Mouse (Mus musculus): ENCODE results near the gene Slc24a2. TPM values are rescaled to one million over a fixed set of nuclear protein-coding genes. Genes with fewer than 3 reads are reported as not detected.
A peak's percentile ranks its signal among the peaks of the same experiment; 100 is the strongest.

The Slc24a2 gene
- total RNA-seq, 2 experiments from 2014 or later = 368 to 419 TPM

GRCm38 (mm10) chr4:87052881-87053280 lies 177.4 kb downstream of the Slc24a2 start:
- no peak for DNase-seq (ENCODE audit: low spot score in 2 of 2)

GRCm38 (mm10) chr4:87049061-87049460 lies 181.2 kb downstream of the Slc24a2 start:
- no peak for DNase-seq (ENCODE audit: low spot score in 2 of 2)

DNA sequence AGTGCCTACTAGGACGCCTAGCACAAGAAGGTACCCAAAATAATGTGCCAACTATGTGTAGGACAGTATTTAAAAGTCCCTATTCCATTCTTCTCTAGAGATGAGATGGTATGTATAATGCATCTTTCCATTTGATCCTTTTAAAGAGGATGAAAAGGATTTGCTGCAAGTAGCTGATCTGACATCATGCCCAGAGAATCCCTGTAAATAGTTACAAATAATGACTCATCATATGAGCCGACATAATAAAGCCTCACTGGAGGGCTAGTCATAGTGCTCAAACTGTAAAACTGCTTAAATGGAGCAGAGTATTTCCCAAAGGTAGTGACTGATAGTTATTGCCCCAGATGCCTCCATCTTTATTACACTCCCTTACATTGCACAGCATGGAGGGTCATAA lies 183.1 kb downstream of the Slc24a2 start:
- no peak for DNase-seq (ENCODE audit: low spot score in 2 of 2)

DNA sequence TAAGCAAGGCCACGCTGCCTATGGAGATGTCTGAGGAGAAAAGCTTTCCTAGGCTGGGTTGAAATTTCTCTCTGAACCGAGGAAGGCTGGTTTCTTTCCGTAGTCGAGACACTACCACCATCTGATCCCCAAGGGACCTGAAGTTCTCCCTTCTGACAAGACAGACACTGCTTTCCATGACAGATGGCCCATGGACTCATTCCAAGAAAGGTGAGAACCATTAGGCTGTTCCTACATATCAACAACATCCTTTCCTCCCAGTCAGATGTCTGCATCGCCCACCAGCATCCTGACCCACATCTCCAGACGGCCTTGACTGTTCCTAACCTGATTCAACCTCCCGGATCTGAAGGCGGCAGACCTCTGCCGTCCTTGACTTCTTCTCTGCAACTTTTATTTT lies 187.0 kb downstream of the Slc24a2 start:
- DNase-seq (ENCODE audit: low spot score in 2 of 2) = peak in 1 of 2 experiments; percentile 57

- DNase-seq (ENCODE audit: low spot score in 2 of 2) = peak; percentile 66 to 75
Observed at GRCm38 (mm10) chr4:87041412-87041997, 188.8 kb downstream of the Slc24a2 start.

GRCm38 (mm10) chr4:87037592-87037991 lies 192.7 kb downstream of the Slc24a2 start:
- DNase-seq (ENCODE audit: low spot score in 2 of 2) = no peak

- DNase-seq (ENCODE audit: low spot score in 2 of 2) = no peak
Observed at GRCm38 (mm10) chr4:87036507-87036906, 193.8 kb downstream of the Slc24a2 start.

DNA sequence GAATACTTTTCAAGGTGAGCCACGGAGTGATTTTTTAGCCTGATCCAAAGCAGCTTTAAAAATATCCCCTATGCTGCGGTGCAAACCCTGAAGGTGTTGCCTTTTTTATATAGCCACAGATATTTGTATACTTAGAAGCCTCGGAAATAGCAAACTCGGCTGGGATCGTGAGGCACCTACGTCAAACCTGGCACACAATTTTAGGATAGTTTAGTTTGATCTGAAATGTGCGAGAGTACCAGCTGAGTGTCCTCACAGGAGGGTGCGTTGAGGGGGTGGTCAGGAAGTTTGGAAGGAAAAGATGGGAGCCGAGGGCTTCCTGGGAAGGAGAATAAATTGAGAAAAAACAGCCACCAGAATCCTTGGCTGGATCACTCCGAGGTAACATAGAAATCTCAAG lies 194.6 kb downstream of the Slc24a2 start:
- DNase-seq (ENCODE audit: low spot score in 2 of 2) = no peak

DNA sequence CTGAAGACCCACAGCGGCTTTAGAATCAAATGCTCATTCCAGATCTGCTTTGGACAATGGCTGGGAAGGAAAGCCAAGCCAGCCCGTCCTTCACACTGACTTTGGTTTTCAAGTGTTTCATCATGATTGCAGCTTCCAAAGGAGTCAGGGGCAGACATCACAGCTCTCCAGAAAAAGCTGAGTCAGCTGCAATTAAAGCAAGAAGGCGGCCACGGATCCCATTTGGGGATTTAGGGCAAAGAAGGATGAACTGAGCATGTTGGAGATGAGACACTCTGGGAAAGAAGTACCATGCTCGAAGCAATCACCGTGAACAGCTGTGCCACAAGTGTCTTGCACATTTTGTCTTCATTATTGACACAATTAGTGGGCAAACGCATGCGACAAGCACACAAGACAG lies 197.6 kb downstream of the Slc24a2 start:
- no peak for DNase-seq (ENCODE audit: low spot score in 2 of 2)

DNA sequence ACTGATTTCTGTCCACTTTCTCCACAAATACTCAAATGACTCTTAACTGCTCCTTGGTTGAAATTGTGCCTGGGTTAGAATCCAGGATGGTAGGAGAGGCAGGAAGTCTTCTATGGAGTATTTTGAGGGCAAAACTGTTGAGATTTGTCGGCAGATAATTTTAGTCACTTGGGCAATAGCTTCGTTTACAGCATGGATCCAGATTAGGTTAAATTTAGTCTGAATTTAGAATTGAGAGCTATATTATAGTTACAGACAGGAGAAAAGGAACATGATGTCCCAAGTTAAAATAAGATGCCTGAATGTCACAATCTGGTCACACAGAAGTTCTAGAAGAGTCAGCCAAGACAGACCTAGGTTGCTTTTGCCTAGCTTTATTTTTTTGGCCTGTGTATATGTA lies 199.2 kb downstream of the Slc24a2 start:
- DNase-seq (ENCODE audit: low spot score in 2 of 2) = no peak

- DNase-seq (ENCODE audit: low spot score in 2 of 2) = no peak
Observed at GRCm38 (mm10) chr4:87026311-87027151, 203.7 kb downstream of the Slc24a2 start.

DNA sequence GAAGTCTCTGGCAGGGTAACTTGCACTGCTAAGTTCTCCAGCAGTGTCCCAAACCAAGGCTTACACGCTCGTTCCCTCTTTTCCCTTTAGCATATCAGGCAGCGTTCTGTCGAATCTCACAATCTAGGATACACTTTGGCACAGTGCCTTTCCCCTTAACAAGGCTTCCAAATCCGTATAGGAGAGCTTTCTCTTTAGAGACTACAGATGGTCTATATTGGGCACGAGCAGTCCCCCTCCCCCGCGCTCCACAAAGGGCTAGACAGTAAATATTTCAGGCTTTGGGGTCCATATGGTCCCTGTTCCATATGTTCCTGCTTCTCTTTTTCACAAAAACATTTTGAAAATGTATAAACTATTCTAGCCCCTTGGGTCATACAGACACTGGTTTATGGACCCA lies 205.7 kb downstream of the Slc24a2 start:
- DNase-seq (ENCODE audit: low spot score in 2 of 2) = no peak

GRCm38 (mm10) chr4:87021542-87021941 lies 208.7 kb downstream of the Slc24a2 start:
- no peak for DNase-seq (ENCODE audit: low spot score in 2 of 2)

GRCm38 (mm10) chr4:87019486-87020105 lies 210.7 kb downstream of the Slc24a2 start:
- no peak for DNase-seq (ENCODE audit: low spot score in 2 of 2)

GRCm38 (mm10) chr4:87018073-87018997 lies 211.9 kb downstream of the Slc24a2 start:
- DNase-seq (ENCODE audit: low spot score in 2 of 2) = no peak

GRCm38 (mm10) chr4:87017464-87017863 lies 212.8 kb downstream of the Slc24a2 start:
- no peak for DNase-seq (ENCODE audit: low spot score in 2 of 2)

DNA sequence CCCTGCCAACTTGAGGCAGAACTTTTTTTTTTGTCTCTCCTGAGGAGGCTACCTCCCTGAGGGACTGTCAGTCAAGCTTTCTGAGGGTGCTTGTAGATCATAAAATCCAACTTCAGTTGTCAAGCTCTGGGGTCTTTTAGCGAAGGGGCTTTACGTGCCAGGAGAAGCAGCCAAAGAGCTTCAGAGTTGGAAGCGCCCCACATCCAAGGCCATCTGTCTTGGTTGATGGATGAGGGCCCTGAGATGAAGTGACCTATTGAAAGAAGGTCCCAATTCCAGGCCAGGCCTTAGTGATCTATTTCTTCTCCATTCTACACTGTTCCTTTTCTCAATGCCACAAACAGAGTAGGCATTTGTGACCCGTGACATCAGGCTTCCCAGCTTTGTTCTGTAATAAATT lies 214.5 kb downstream of the Slc24a2 start:
- no peak for DNase-seq (ENCODE audit: low spot score in 2 of 2)

- peak in 1 of 2 experiments; percentile 72 for DNase-seq (ENCODE audit: low spot score in 2 of 2)
Observed at GRCm38 (mm10) chr4:87013721-87014620, 216.3 kb downstream of the Slc24a2 start.

- DNase-seq (ENCODE audit: low spot score in 2 of 2) = no peak
Observed at GRCm38 (mm10) chr4:86992470-86992869, 237.8 kb downstream of the Slc24a2 start.

- DNase-seq (ENCODE audit: low spot score in 2 of 2) = no peak
Observed at GRCm38 (mm10) chr4:86989301-86989700, 241.0 kb downstream of the Slc24a2 start.

All from layer of hippocampus, adult 18-20 months (tissue).